Mouse (Mus musculus) lung, postnatal 0 days (tissue): Measurements from ENCODE around the gene Sbk1.

Experiments used
- CTCF ChIP-seq: IDR thresholded peaks from 2 replicates; pipeline ENCODE4 v1.5.1; 2016; ENCODE audit warnings: antibody characterized with exemption, mild to moderate bottlenecking
- EP300 ChIP-seq: IDR thresholded peaks from 2 replicates; pipeline ENCODE4 v1.6.1; 2016; ENCODE audit warnings: antibody characterized with exemption, mild to moderate bottlenecking, control low read depth

GRCm38 (mm10) chr7:126260280-126261210 is 11.9 kb upstream of the Sbk1 start:
- no peak for TF ChIP-seq EP300
- TF ChIP-seq CTCF: peak; percentile 96
